Mouse (Mus musculus) forebrain, embryonic 13.5 days (tissue): ENCODE results near the gene B230118H07Rik. TPM values are rescaled to one million over a fixed set of nuclear protein-coding genes. Genes with fewer than 3 reads are reported as not detected.
"Not testable (repeated sequence)": the region's sequence is repeated elsewhere in the genome, so short reads cannot be mapped to it uniquely, and the experiment has no call there.

Source experiments
- ATAC-seq: fragments of 200-750 bp; cut with Nextera tagmentation; 2 replicates; pipeline ENCODE4 v1.8.0; 2017
- H3K27ac ChIP-seq: fragments of 300-500 bp; sonication (generic); 2 replicates; pipeline ENCODE4 v1.5.1; 2015; ENCODE audit warnings: inconsistent platforms, mild to moderate bottlenecking, moderate library complexity
- H3K27me3 ChIP-seq: fragments of 300-500 bp; sonication (generic); 2 replicates; pipeline ENCODE4 v1.6.1; 2015; ENCODE audit warnings: mild to moderate bottlenecking, inconsistent platforms
- H3K36me3 ChIP-seq: fragments of 300-500 bp; sonication (generic); 2 replicates; pipeline ENCODE4 v1.6.1; 2015; ENCODE audit warnings: mild to moderate bottlenecking, inconsistent platforms; ENCODE audit not compliant: poor library complexity, severe bottlenecking
- H3K4me1 ChIP-seq: fragments of 300-500 bp; sonication (generic); 2 replicates; pipeline ENCODE4 v1.6.1; 2015; ENCODE audit warnings: inconsistent platforms
- H3K4me2 ChIP-seq: fragments of 300-500 bp; sonication (generic); 2 replicates; pipeline ENCODE4 v1.6.1; 2015; ENCODE audit warnings: inconsistent platforms, mild to moderate bottlenecking, moderate library complexity
- H3K4me3 ChIP-seq: fragments of 300-500 bp; sonication (generic); 2 replicates; pipeline ENCODE4 v1.5.1; 2015; ENCODE audit warnings: mild to moderate bottlenecking, inconsistent platforms
- H3K9ac ChIP-seq: fragments of 300-500 bp; sonication (generic); 2 replicates; pipeline ENCODE4 v1.6.1; 2015; ENCODE audit warnings: mild to moderate bottlenecking, inconsistent platforms
- H3K9me3 ChIP-seq: fragments of 300-500 bp; sonication (generic); replicated peaks from 2 replicates; pipeline ENCODE4 v1.6.1; 2016; ENCODE audit warnings: inconsistent platforms
- WGBS: fragments of 180-500 bp; shearing (Covaris S2); methylation state at CpG from one replicate; pipeline ENCODE4 v1.1.7; 2015; 5-methylcytosine and 5-hydroxymethylcytosine counted together
- polyA plus RNA-seq: library from polyadenylated mRNA; unstranded; fragments of >200 nt; fragmentation: Nextera tagmentation; extraction: Ambion mirVana; gene quantifications from 2 replicates; pipeline ENCODE4 v1.2.1, GENCODE M21; 2015

B230118H07Rik gene
- polyA plus RNA-seq, 1 experiment from 2014 or later: 53.6 TPM

- H3K36me3 ChIP-seq: no peaks in the 10 kb centered on the region
- H3K27ac ChIP-seq: no peak overlapping the region
- no peaks in the 10 kb centered on the region for H3K4me1 ChIP-seq
- no peaks in the 10 kb centered on the region for H3K9me3 ChIP-seq
- no peak overlapping the region for H3K4me3 ChIP-seq
- no peak overlapping the region for H3K4me2 ChIP-seq
- no peak overlapping the region for H3K9ac ChIP-seq
- H3K27me3 ChIP-seq: no peaks in the 10 kb centered on the region
- WGBS: 77% methylated on average over 8 of the region's 8 CpGs
- ATAC-seq: no peak
These were observed 105.5 kb downstream of the B230118H07Rik start for GRCm38 (mm10) chr2:101543704-101544417.

GRCm38 (mm10) chr2:101536887-101537286 is 112.4 kb downstream of the B230118H07Rik start:
- WGBS: 73% methylated on average over 6 of the region's 6 CpGs
- not testable (repeated sequence) for H3K27me3 ChIP-seq, H3K4me3 ChIP-seq, H3K4me2 ChIP-seq, H3K4me1 ChIP-seq, H3K36me3 ChIP-seq, H3K9ac ChIP-seq, H3K27ac ChIP-seq, H3K9me3 ChIP-seq
- peak; percentile 67 for ATAC-seq

DNA sequence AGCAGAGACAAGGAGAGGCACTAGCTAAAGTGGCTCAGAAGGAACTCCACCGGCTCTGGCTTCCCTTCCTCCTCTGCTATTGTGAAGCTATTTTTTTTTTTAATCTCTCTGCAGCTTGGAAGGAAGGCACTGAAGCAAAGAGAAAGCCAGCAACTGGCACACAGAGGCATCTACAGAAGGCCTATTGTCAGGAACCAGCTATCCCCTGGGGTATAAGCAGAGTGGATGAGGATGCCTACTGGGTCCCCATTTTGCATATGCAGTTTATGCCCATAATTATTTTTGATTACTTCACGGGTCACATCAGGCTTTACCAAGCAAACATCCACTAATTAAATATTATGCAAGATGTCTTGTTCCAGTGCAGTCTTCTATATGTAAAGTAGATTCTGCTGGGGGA is 115.6 kb downstream of the B230118H07Rik start:
- 11% methylated on average over 2 of the region's 2 CpGs for WGBS
- no peaks in the 10 kb centered on the region for H3K36me3 ChIP-seq
- ATAC-seq: no peak
- H3K4me2 ChIP-seq: no peak overlapping the region
- no peak overlapping the region for H3K27ac ChIP-seq
- H3K9me3 ChIP-seq: no peaks in the 10 kb centered on the region
- H3K4me1 ChIP-seq: no peaks in the 10 kb centered on the region
- H3K27me3 ChIP-seq: no peaks in the 10 kb centered on the region
- H3K4me3 ChIP-seq: no peak overlapping the region
- no peak overlapping the region for H3K9ac ChIP-seq

GRCm38 (mm10) chr2:101525503-101526381 is 123.6 kb downstream of the B230118H07Rik start:
- Histone ChIP-seq H3K27me3 (no peaks in the 10 kb centered on the region), H3K9ac (no peak overlapping the region), H3K27ac (no peak overlapping the region), H3K4me2 (no peak overlapping the region), H3K4me3 (no peak overlapping the region), H3K36me3 (no peaks in the 10 kb centered on the region), H3K4me1 (peaks cover 3% of the 10 kb centered on the region; the same call in 1 of the 2 replicates), H3K9me3 (no peaks in the 10 kb centered on the region)
- peak; percentile 66 for ATAC-seq
- WGBS: 70% methylated on average over 6 of the region's 6 CpGs

- peak; percentile 36; the same call in 1 of the 2 replicates for ATAC-seq
- peaks cover 9% of the 10 kb centered on the region; the same call in 1 of the 2 replicates for H3K4me1 ChIP-seq
- no peak overlapping the region for H3K9ac ChIP-seq
- no peaks in the 10 kb centered on the region for H3K36me3 ChIP-seq
- no peaks in the 10 kb centered on the region for H3K9me3 ChIP-seq
- H3K27me3 ChIP-seq: no peaks in the 10 kb centered on the region
- H3K4me2 ChIP-seq: no peak overlapping the region
- WGBS: 86% methylated on average over 4 of the region's 4 CpGs
- no peak overlapping the region for H3K4me3 ChIP-seq
- no peak overlapping the region for H3K27ac ChIP-seq
These were observed 124.2 kb downstream of the B230118H07Rik start for GRCm38 (mm10) chr2:101525091-101525490.

DNA sequence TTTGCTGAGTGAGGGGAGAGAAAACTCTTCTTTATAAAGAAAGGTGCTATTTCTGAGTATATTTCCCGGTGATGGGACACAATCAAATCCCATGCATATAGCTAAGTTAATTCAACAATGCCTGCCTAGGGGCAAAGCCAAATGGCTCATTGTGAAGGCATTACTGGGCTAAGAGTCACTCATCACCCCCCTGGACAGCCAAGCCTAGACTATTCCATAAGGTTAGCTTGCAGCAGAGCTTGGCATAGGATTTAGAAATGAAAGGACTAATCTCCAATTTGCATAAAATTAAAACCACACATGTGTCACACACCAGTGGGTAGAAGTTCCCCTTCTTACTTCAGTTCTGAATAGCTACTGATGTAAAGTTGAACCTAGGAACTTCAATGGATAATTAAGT is 128.8 kb downstream of the B230118H07Rik start:
- Histone ChIP-seq H3K27me3 (no peaks in the 10 kb centered on the region), H3K9me3 (no peaks in the 10 kb centered on the region), H3K9ac (no peak overlapping the region), H3K36me3 (no peaks in the 10 kb centered on the region), H3K27ac (no peak overlapping the region), H3K4me3 (no peak overlapping the region), H3K4me2 (no peak overlapping the region), H3K4me1 (peaks cover 9% of the 10 kb centered on the region; the same call in 1 of the 2 replicates)
- ATAC-seq: no peak; the same call in 1 of the 2 replicates
- 28% methylated on average over 1 of the region's 1 CpGs for WGBS

GRCm38 (mm10) chr2:101519928-101520327 is 129.4 kb downstream of the B230118H07Rik start:
- H3K9ac ChIP-seq: no peak overlapping the region
- no peaks in the 10 kb centered on the region for H3K27me3 ChIP-seq
- H3K4me2 ChIP-seq: no peak overlapping the region
- H3K36me3 ChIP-seq: no peaks in the 10 kb centered on the region
- no peak for ATAC-seq
- H3K4me1 ChIP-seq: peaks cover 9% of the 10 kb centered on the region; the same call in 1 of the 2 replicates
- no peak overlapping the region for H3K27ac ChIP-seq
- no peaks in the 10 kb centered on the region for H3K9me3 ChIP-seq
- H3K4me3 ChIP-seq: no peak overlapping the region
- WGBS: 67% methylated on average over 1 of the region's 1 CpGs

Other genes starting within 250 kb of the B230118H07Rik start
- gene Rag2, start 24.8 kb downstream of the B230118H07Rik start, polyA plus RNA-seq: not detected in 2 replicates
- 0.06 and 0.08 TPM in 2 replicates for gene Rag1, start within 50 bp of the B230118H07Rik start, polyA plus RNA-seq
- 10.4 and 12.2 TPM in 2 replicates for gene Traf6, start 28.9 kb upstream of the B230118H07Rik start, polyA plus RNA-seq
- 8.7 and 11.6 TPM in 2 replicates for gene Prr5l, start 233.5 kb upstream of the B230118H07Rik start, polyA plus RNA-seq
- gene Commd9, start 236.7 kb upstream of the B230118H07Rik start, polyA plus RNA-seq: 86.8 and 91.1 TPM in 2 replicates